Mouse (Mus musculus) kidney, adult 2 months (tissue): ENCODE measurements around the gene Itch.

Experiments
- CTCF ChIP-seq: fragments of 200-500 bp; conservative IDR thresholded peaks from 2 replicates; pipeline ENCODE4 v1.5.1; 2011; ENCODE audit warnings: low read depth, mild to moderate bottlenecking, control low read depth, low read length, moderate library complexity, mixed read lengths; ENCODE audit not compliant: insufficient read depth, insufficient read length
- POLR2A ChIP-seq: fragments of 200-500 bp; IDR thresholded peaks from one replicate; pipeline ENCODE4 v1.6.1; 2011; ENCODE audit warnings: low read depth, low read length, control low read depth

DNA sequence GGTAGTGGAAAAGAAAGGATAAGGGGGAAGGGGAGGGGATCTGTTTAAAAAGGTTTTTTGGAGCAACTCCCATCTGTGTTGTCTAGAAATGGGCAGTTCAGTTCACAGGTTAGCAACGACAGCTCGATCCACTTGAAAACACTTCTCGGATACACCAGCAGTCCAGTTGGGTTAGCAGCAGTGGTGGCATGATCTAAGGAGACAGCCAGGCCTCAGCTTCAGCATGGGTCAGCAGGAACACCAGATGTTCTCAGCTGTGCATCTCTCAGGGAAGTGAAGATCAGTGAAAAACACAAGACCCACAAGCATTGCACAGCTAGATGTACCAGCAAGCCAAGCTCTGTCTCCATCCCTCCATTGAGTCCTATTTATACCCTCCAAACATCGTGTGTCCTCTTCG, 47.0 kb upstream of the Itch start:
- TF ChIP-seq CTCF (no peak), POLR2A (no peak)
